Mouse (Mus musculus) lung, postnatal 0 days (tissue): ENCODE data around the gene Ovol1.

ENCODE experiments used
- CTCF ChIP-seq: IDR thresholded peaks from 2 replicates; pipeline ENCODE4 v1.5.1; 2016; ENCODE audit warnings: antibody characterized with exemption, mild to moderate bottlenecking
- EP300 ChIP-seq: IDR thresholded peaks from 2 replicates; pipeline ENCODE4 v1.6.1; 2016; ENCODE audit warnings: antibody characterized with exemption, mild to moderate bottlenecking, control low read depth

DNA sequence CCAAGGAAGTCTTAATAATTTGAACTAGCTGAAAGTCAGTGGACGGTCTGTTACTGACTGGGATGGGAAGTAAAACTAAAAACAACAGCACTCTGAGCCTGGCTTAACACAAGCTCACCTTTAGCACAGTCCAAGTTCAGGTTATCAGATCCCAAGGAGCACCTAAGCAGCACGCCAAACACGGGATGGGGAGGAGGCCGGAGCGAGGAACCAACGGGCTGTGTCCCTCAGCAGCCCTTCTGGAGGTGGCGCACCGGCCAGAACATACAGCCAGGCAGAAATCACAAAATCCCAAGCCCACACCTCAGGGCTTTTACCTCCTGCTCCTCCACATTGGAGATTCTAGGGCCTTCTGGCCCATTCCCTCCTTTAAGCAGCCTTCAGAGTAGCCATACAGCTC lies 1.7 kb downstream of the Ovol1 start:
- no peak for TF ChIP-seq EP300
- TF ChIP-seq CTCF: no peak
